Comparison of ENCODE assay signal across 18 mouse cellular contexts in genomic region chr7:90066275-90066674, GRCm38 (mm10).
"Had no signal": no experiment of that assay in that cellular context is flagged by ENCODE, and none has a peak within 500 bp of the region (broad histone marks: within the 10 kb centered on the region; RNA-seq: fewer than 3 reads in every experiment).

No protein-coding gene starts in this region.

- H3K27ac ChIP-seq: hindbrain, postnatal 0 days; limb, embryonic 10.5 days; limb, embryonic 13.5 days; lung, embryonic 15.5 days; midbrain, embryonic 10.5 days; midbrain, embryonic 15.5 days; neural tube, embryonic 12.5 days; neural tube, embryonic 15.5 days had no signal

- H3K9me3 ChIP-seq: limb, embryonic 10.5 days; limb, embryonic 13.5 days; lung, embryonic 15.5 days; megakaryocyte, embryonic 14.5 days; midbrain, embryonic 10.5 days; midbrain, embryonic 15.5 days; neural tube, embryonic 12.5 days; neural tube, embryonic 15.5 days had no signal

- DNase-seq: kidney, postnatal 14 days; kidney, postnatal 4 days; lung, adult 18-20 months; lung, postnatal 10 days; lung, postnatal 36 days; thymus, adult 18-20 months; thymus, postnatal 36 days had no signal

- H3K4me2 ChIP-seq: limb, embryonic 13.5 days; lung, embryonic 15.5 days; midbrain, embryonic 15.5 days; neural tube, embryonic 12.5 days; neural tube, embryonic 15.5 days had no signal

- H3K4me1 ChIP-seq: limb, embryonic 10.5 days; neural tube, embryonic 12.5 days had no signal

- ATAC-seq: hindbrain, postnatal 0 days; inflammation-experienced regulatory T-cells, adult 6 months; intestine, embryonic 16.5 days; midbrain, embryonic 15.5 days had no signal

- H3K4me3 ChIP-seq: limb, embryonic 10.5 days; limb, embryonic 13.5 days; lung, embryonic 15.5 days; megakaryocyte, embryonic 14.5 days; midbrain, embryonic 10.5 days; midbrain, embryonic 15.5 days; neural tube, embryonic 12.5 days; neural tube, embryonic 15.5 days had no signal

- H3K27me3 ChIP-seq: limb, embryonic 13.5 days; lung, embryonic 15.5 days; megakaryocyte, embryonic 14.5 days; midbrain, embryonic 15.5 days; neural tube, embryonic 12.5 days; neural tube, embryonic 15.5 days had no signal

- H3K9ac ChIP-seq: limb, embryonic 13.5 days; lung, embryonic 15.5 days; midbrain, embryonic 15.5 days; neural tube, embryonic 12.5 days; neural tube, embryonic 15.5 days had no signal

- H3K36me3 ChIP-seq: limb, embryonic 10.5 days; limb, embryonic 13.5 days; lung, embryonic 15.5 days; midbrain, embryonic 10.5 days; midbrain, embryonic 15.5 days; neural tube, embryonic 12.5 days; neural tube, embryonic 15.5 days had no signal
